Mouse (Mus musculus) heart, embryonic 11.5 days (tissue): ENCODE data around the gene Cacna1s. TPM values are rescaled to one million over a fixed set of nuclear protein-coding genes. Genes with fewer than 3 reads are reported as not detected.

Source experiments
- ATAC-seq: fragments of 200-750 bp; cut with Nextera tagmentation; replicated peaks from 2 replicates; pipeline ENCODE4 v1.8.0; 2017; ENCODE audit warnings: moderate library complexity; ENCODE audit not compliant: insufficient number of reproducible peaks, low FRiP score, low TSS enrichment
- H3K27ac ChIP-seq: fragments of 300-500 bp; sonication (generic); 2 replicates; pipeline ENCODE4 v1.5.1; 2014; ENCODE audit warnings: mild to moderate bottlenecking, low read depth, low read length
- H3K27me3 ChIP-seq: fragments of 300-500 bp; sonication (generic); 2 replicates; pipeline ENCODE4 v1.6.1; 2014; ENCODE audit warnings: mild to moderate bottlenecking, low read length, mixed read lengths; ENCODE audit not compliant: control insufficient read depth, insufficient read depth
- H3K36me3 ChIP-seq: fragments of 300-500 bp; sonication (generic); 2 replicates; pipeline ENCODE4 v1.6.1; 2014; ENCODE audit warnings: mild to moderate bottlenecking, low read length, moderate library complexity, mixed read lengths; ENCODE audit not compliant: control insufficient read depth, insufficient read depth
- H3K4me1 ChIP-seq: fragments of 300-500 bp; sonication (generic); 2 replicates; pipeline ENCODE4 v1.6.1; 2014; ENCODE audit warnings: low read length; ENCODE audit not compliant: control insufficient read depth, insufficient read depth
- H3K4me2 ChIP-seq: fragments of 300-500 bp; sonication (generic); 2 replicates; pipeline ENCODE4 v1.6.1; 2014; ENCODE audit warnings: mild to moderate bottlenecking, moderate library complexity
- H3K4me3 ChIP-seq: fragments of 300-500 bp; sonication (generic); 2 replicates; pipeline ENCODE4 v1.5.1; 2014; ENCODE audit warnings: low read depth, low read length
- H3K9ac ChIP-seq: fragments of 300-500 bp; sonication (generic); 2 replicates; pipeline ENCODE4 v1.6.1; 2014; ENCODE audit warnings: mild to moderate bottlenecking, low read depth, low read length, moderate library complexity
- H3K9me3 ChIP-seq: fragments of 300-500 bp; sonication (generic); replicated peaks from 2 replicates; pipeline ENCODE4 v1.6.1; 2016; ENCODE audit warnings: low read length; ENCODE audit not compliant: control insufficient read depth
- WGBS: fragments of 180-500 bp; shearing (Covaris S2); extraction: QIAGEN DNeasy Blood & Tissue Kit; methylation state at CpG from one replicate; pipeline ENCODE4 v1.1.7; 2014; ENCODE audit not compliant: insufficient replicate concordance; 5-methylcytosine and 5-hydroxymethylcytosine counted together
- polyA plus RNA-seq: library from polyadenylated mRNA; unstranded; fragments of >200 nt; fragmentation: Nextera tagmentation; extraction: Ambion mirVana; gene quantifications from 2 replicates; pipeline ENCODE4 v1.2.1, GENCODE M21; 2014

The Cacna1s gene
- polyA plus RNA-seq, 1 experiment from 2014 or later, result 0.79 TPM

GRCm38 (mm10) chr1:136132386-136133201 lies 80.0 kb downstream of the Cacna1s start:
- ATAC-seq, result no peak
- Histone ChIP-seq H3K27ac (no peak overlapping the region), H3K9me3 (no peaks in the 10 kb centered on the region), H3K9ac (peak overlapping the region; percentile 80), H3K4me2 (peak overlapping the region; percentile 99), H3K4me3 (peak overlapping the region; percentile 83), H3K27me3 (no peaks in the 10 kb centered on the region), H3K4me1 (peaks cover 90% of the 10 kb centered on the region), H3K36me3 (no peaks in the 10 kb centered on the region)
- WGBS, result 32% methylated on average over 10 of the region's 10 CpGs

- no peak for ATAC-seq
- H3K27me3 ChIP-seq, result no peaks in the 10 kb centered on the region
- H3K27ac ChIP-seq, result peak overlapping the region; percentile 59; the same call in 1 of the 2 replicates
- peaks cover 92% of the 10 kb centered on the region for H3K4me1 ChIP-seq
- H3K9ac ChIP-seq, result peak overlapping the region; percentile 31; the same call in 1 of the 2 replicates
- H3K36me3 ChIP-seq, result no peaks in the 10 kb centered on the region
- H3K4me2 ChIP-seq, result peak overlapping the region; percentile 38
- no peaks in the 10 kb centered on the region for H3K9me3 ChIP-seq
- H3K4me3 ChIP-seq, result 0 out of 2 replicates have a peak overlapping the region, but pooled peaks have one; percentile 12
- 41% methylated on average over 13 of the region's 13 CpGs for WGBS
Measured at GRCm38 (mm10) chr1:136133570-136134240, 81.2 kb downstream of the Cacna1s start.

- no peak for ATAC-seq
- 37% methylated on average over 2 of the region's 2 CpGs for WGBS
- Histone ChIP-seq H3K36me3 (no peaks in the 10 kb centered on the region), H3K9me3 (no peaks in the 10 kb centered on the region), H3K4me2 (peak overlapping the region; percentile 38), H3K9ac (peak overlapping the region; percentile 46; the same call in 1 of the 2 replicates), H3K4me1 (peaks cover 92% of the 10 kb centered on the region), H3K27me3 (no peaks in the 10 kb centered on the region), H3K27ac (peak overlapping the region; percentile 70), H3K4me3 (no peak overlapping the region)
Measured at GRCm38 (mm10) chr1:136134547-136134946, 82.0 kb downstream of the Cacna1s start.

GRCm38 (mm10) chr1:136135046-136135445 lies 82.5 kb downstream of the Cacna1s start:
- H3K27ac ChIP-seq, result peak overlapping the region; percentile 70
- no peak for ATAC-seq
- no peak overlapping the region for H3K4me2 ChIP-seq
- no peaks in the 10 kb centered on the region for H3K36me3 ChIP-seq
- H3K27me3 ChIP-seq, result no peaks in the 10 kb centered on the region
- H3K4me1 ChIP-seq, result peaks cover 92% of the 10 kb centered on the region
- no peak overlapping the region for H3K4me3 ChIP-seq
- WGBS, result 25% methylated on average over 1 of the region's 1 CpGs
- H3K9me3 ChIP-seq, result no peaks in the 10 kb centered on the region
- 0 out of 2 replicates have a peak overlapping the region, but pooled peaks have one; percentile 46 for H3K9ac ChIP-seq

GRCm38 (mm10) chr1:136135777-136136444 lies 83.4 kb downstream of the Cacna1s start:
- no peak for ATAC-seq
- Histone ChIP-seq H3K27ac (no peak overlapping the region), H3K4me1 (peaks cover 84% of the 10 kb centered on the region), H3K4me2 (no peak overlapping the region; the same call in 1 of the 2 replicates), H3K4me3 (no peak overlapping the region), H3K9ac (no peak overlapping the region), H3K36me3 (no peaks in the 10 kb centered on the region), H3K27me3 (no peaks in the 10 kb centered on the region), H3K9me3 (no peaks in the 10 kb centered on the region)
- whole genome bisulfite sequencing, result 68% methylated on average over 6 of the region's 6 CpGs

DNA sequence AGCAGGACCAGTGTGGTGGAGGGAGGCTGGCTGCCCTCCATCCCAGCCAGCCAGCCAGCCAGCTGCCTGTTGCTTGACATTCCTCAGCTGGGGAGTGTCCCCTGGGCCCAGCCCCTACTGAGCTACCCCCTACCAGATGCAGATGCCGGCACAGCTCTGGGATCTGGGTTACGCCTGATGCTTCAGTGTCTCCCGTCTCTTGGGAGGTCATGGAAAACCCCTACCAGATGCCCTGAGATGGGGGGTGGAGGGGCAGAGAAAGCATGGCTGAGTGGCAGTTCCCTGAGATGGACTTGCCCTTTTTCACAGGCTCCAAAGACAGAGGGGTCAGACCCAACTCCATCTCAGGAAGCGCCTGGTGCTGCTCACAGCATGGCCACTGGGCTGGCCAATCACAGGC lies 84.0 kb downstream of the Cacna1s start:
- Histone ChIP-seq H3K4me2 (peak overlapping the region; percentile 22; the same call in 1 of the 2 replicates), H3K27me3 (no peaks in the 10 kb centered on the region), H3K27ac (peak overlapping the region; percentile 88), H3K4me1 (peaks cover 84% of the 10 kb centered on the region), H3K9ac (peak overlapping the region; percentile 43; the same call in 1 of the 2 replicates), H3K4me3 (no peak overlapping the region), H3K36me3 (no peaks in the 10 kb centered on the region), H3K9me3 (no peaks in the 10 kb centered on the region)
- no peak for ATAC-seq
- 50% methylated on average over 4 of the region's 4 CpGs for WGBS

DNA sequence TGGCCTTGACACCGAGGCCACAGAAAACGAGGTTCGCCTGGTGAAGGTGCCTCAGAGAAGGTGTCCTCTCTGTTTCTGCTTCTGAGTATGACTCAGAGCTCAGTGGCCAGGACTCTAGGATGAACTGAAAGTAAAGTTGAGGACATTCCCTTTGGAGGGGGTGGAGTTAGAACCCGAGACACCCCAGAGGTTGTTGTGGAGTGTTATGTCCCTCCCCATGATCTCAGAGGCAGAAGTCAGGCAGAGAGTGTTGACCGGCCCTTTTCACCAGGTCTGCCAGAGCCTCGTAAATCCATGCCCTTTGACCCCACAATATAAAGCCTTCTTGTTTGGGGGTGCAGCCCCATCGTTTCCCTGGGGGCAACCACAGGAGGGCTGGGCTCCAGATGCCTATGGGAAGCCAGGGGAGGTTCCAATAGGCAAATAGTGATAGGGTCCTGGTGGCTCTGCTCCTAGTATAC lies 84.6 kb downstream of the Cacna1s start:
- peaks cover 83% of the 10 kb centered on the region for H3K4me1 ChIP-seq
- H3K4me2 ChIP-seq, result peak overlapping the region; percentile 40
- H3K9ac ChIP-seq, result peak overlapping the region; percentile 43; the same call in 1 of the 2 replicates
- no peak overlapping the region for H3K4me3 ChIP-seq
- H3K27ac ChIP-seq, result peak overlapping the region; percentile 88
- ATAC-seq, result no peak
- H3K27me3 ChIP-seq, result no peaks in the 10 kb centered on the region
- 27% methylated on average over 7 of the region's 7 CpGs for WGBS
- H3K36me3 ChIP-seq, result no peaks in the 10 kb centered on the region
- H3K9me3 ChIP-seq, result no peaks in the 10 kb centered on the region

GRCm38 (mm10) chr1:136137575-136137974 lies 85.0 kb downstream of the Cacna1s start:
- Histone ChIP-seq H3K4me1 (peaks cover 83% of the 10 kb centered on the region), H3K9ac (0 out of 2 replicates have a peak overlapping the region, but pooled peaks have one; percentile 54), H3K4me3 (no peak overlapping the region), H3K27ac (peak overlapping the region; percentile 88), H3K4me2 (peak overlapping the region; percentile 40), H3K9me3 (no peaks in the 10 kb centered on the region), H3K36me3 (no peaks in the 10 kb centered on the region), H3K27me3 (no peaks in the 10 kb centered on the region)
- no peak for ATAC-seq
- 2% methylated on average over 4 of the region's 4 CpGs for WGBS
